Mouse (Mus musculus): ENCODE data around the gene Clybl. TPM values are rescaled to one million over a fixed set of nuclear protein-coding genes. Genes with fewer than 3 reads are reported as not detected.

Gene Clybl
- total RNA-seq, 1 experiment from 2014 or later: 9.1 TPM

DNA sequence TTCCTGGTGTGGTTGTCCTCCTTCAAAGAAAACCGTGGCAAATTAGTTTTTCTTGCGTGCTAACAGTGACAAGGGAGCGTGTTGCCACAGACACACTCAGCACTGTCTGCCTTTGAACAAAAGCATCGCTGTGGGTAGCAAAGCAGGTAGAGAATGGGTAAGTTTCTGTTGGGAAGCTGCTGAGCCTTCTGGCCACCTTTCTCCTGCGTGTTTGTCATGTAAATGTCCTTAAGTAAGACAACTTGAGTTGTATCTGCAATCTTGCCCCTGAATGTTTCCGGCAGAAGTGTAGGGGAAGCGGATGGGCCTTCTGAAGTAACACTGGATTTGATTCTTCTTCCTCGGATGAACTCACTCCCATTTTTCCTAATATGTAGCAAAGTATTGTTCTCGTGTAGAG, 148.6 kb downstream of the Clybl start:
- ATAC-seq (replicated peaks in 1 of 2; ENCODE audit: insufficient read depth in 1 of 2, low FRiP score in 2 of 2, low TSS enrichment in 1 of 2, low read depth in 1 of 2, poor library complexity in 2 of 2, severe bottlenecking in 2 of 2): no peak

DNA sequence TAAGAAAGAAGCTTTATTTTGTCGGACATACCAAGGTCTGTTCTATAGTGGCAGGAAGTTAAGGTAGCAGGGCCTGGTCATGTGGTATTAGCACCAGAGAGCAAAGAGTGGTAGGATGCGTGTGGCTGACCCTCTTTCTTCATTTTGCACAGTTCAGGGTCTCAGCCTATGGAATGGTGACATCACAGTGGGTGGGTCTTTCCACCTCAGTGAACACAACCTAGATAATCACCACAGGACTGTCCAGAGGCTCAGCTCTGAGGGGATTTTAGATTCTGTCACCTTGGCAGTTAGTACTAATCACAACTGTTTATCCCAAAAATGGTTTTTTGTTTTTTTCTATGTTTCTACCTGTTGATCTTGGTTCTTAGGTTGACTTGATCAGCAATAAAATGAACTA, 149.2 kb downstream of the Clybl start:
- ATAC-seq (replicated peaks in 1 of 2; ENCODE audit: insufficient read depth in 1 of 2, low FRiP score in 2 of 2, low TSS enrichment in 1 of 2, low read depth in 1 of 2, poor library complexity in 2 of 2, severe bottlenecking in 2 of 2): no peak

DNA sequence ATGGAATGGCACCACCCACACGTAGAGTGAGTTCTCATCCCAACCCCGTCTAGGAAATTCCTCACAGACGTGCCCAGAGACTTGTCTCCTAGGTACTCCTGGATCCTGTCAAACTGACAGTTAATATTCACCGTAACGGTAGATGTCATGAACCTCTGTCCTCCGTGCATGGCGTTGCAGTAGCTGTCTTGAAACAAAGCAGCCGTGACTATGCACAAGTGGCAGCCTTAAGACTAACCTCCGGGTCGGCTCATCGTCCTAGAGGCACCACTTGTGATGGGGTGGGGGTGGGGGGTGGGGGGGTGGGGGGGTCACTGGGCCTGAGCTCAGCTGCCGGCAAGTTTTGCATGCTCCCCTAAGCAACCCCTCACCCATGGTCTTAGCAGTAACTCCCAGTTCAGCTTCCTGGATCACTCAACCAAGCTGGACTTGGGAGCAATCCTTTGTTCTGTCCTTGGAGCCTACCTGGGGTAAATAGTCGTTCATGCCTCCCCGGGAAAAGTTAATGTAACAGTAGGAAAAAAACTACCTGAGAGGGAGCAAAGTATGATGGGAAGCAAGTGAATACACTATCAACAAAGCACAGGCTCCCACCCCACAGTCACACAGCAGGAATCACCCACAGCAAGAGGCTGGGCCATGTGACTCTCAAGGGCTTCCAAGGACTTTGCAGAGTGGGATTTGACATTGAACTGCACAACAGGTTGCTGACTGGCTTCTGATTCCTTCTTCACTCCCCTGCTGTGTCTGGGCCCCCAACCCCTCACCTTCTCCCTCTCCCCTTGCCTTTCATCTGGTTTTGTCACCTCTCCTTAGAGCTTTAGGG, 150.3 kb downstream of the Clybl start:
- ATAC-seq (replicated peaks in 1 of 2; ENCODE audit: insufficient read depth in 1 of 2, low FRiP score in 2 of 2, low TSS enrichment in 1 of 2, low read depth in 1 of 2, poor library complexity in 2 of 2, severe bottlenecking in 2 of 2): no peak

DNA sequence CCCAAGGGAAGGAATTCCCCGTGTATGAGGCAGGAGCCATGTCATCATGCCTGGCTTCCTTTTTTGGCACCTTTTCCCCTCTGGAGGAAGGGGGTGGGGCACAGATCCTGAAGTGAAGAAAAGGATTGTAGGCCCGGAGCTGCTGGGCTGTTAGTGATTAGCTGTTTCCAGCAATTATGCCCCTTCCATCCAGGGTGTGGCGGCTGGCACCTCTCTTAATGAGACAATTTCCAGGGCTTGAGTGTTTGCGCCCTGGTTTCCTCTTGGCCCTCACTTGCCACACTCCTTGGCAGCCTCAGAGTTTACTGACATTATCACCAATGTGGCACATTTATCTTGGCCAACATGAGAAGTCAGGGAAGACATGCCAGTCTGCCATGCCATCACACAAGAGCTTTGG, 155.5 kb downstream of the Clybl start:
- ATAC-seq (replicated peaks in 1 of 2; ENCODE audit: insufficient read depth in 1 of 2, low FRiP score in 2 of 2, low TSS enrichment in 1 of 2, low read depth in 1 of 2, poor library complexity in 2 of 2, severe bottlenecking in 2 of 2): no peak

DNA sequence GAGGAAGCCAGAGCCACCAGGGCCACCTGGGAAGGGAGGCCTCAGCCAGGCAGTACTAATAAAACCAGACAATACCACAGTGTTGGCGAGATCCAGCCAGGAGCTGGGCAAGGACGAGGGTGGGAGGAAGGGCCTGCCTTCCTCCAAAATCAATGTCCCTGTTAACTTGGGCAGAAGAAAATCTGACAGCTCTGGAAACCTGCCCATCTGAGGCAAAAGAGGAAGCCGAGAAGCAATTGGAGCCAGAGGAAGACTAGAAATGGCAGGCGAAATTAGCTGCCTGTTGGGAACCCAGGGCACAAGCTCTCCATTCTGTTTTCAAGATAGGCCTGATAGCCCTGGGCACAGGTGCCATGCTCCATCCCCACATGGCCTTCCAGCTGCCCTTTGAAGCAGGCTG, 157.3 kb downstream of the Clybl start:
- ATAC-seq (replicated peaks in 1 of 2; ENCODE audit: insufficient read depth in 1 of 2, low FRiP score in 2 of 2, low TSS enrichment in 1 of 2, low read depth in 1 of 2, poor library complexity in 2 of 2, severe bottlenecking in 2 of 2): no peak

DNA sequence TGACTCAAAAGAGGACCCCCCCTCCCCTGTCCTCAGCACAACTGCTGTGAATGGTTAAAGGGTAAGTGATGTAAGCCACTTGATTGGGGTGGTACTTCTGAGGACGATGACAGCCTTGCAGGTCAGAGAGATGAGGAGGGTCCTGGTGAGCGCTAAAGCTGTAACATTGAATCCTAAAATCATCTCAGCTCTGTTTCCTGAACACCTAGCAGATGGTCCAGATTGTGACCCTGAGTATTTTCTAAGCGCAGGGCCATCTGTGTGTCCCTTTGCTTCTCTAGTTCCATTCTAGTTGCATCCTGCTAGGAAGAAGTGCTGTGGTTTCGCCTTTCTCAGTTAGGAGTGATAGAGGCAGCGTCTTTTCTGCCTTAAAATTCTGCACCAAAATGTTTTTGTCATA, 158.6 kb downstream of the Clybl start:
- ATAC-seq (replicated peaks in 1 of 2; ENCODE audit: insufficient read depth in 1 of 2, low FRiP score in 2 of 2, low TSS enrichment in 1 of 2, low read depth in 1 of 2, poor library complexity in 2 of 2, severe bottlenecking in 2 of 2): no peak

DNA sequence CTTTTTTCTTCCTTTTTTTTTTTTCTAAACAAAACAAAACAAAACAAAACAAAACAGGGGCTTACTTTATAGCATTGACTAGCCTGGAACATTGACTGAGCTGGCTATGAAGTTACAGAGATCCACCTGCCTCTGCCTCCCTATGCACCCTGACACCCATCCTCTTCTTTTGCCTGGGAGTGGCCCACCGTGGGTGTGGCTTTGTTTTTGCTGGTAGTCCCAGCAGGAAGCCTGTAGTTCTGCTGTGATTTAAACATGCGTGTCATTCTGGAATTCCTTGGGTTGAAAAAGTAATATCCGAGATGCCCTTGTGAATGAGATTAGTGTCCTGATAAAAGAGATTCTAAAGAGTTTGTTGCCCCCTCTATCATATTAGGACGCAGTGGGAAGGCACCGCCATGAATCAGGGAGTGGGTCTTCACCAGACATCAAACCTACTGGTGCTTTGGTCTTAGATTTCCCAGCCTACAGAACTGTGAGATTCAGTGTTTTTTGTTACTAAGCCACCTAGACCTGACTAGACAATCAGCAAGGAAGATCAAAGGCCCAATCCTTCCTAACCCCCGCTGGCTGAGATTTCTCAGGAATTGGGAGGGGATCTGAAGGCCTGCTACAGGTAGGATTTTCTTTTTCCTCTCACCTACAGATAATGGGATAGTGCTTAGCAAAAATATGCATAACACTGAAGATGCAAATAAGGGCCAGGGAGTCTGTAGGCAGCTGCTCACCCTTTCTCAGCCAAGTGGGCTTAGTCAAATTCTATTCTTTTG, 160.3 kb downstream of the Clybl start:
- ATAC-seq (replicated peaks in 1 of 2; ENCODE audit: insufficient read depth in 1 of 2, low FRiP score in 2 of 2, low TSS enrichment in 1 of 2, low read depth in 1 of 2, poor library complexity in 2 of 2, severe bottlenecking in 2 of 2): no peak

DNA sequence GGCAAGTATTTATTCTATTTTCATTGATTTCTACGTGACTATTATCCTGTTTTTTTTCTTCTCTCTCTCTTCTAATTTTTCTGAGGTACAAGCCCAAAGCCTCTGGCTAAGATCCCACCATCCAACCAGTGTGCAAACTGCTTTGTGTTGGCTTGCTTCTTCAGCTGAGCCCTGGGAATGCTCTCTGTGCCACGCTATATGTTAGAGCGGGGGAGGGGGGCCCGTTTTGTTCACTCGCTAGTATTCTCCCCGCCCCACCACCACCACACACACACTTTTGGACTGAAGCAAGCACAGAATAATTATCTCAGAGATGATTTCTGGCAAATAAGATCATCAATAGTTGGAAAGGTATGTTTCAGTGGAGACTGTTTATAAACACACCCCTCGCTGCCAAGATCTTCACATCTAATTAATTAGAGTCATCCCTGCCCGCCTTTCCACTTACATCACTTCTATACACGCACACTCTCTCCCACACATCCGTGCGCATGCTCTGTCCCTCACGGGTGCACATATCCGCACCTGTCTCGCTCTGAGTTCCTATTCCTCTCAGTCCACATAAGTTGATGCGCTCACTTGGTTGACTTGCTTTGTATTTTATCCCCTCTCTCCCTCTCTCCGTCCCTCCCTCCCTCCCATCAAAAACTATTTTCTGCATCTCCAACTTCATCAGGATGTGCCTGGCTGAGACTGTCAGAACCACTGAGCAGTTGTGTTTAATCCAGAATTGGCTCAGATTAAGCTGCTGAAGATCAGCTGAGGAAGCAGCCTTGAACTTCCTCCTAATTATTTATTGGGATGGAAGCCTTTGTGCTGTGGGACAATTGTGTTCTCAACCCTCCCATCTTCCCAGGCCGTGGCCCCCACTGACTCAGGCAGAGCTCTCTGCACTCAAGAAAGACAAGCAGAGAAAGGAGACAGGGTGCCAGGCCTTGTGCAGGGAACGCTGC, 163.0 kb downstream of the Clybl start:
- no peak for ATAC-seq (replicated peaks in 1 of 2; ENCODE audit: insufficient read depth in 1 of 2, low FRiP score in 2 of 2, low TSS enrichment in 1 of 2, low read depth in 1 of 2, poor library complexity in 2 of 2, severe bottlenecking in 2 of 2)

DNA sequence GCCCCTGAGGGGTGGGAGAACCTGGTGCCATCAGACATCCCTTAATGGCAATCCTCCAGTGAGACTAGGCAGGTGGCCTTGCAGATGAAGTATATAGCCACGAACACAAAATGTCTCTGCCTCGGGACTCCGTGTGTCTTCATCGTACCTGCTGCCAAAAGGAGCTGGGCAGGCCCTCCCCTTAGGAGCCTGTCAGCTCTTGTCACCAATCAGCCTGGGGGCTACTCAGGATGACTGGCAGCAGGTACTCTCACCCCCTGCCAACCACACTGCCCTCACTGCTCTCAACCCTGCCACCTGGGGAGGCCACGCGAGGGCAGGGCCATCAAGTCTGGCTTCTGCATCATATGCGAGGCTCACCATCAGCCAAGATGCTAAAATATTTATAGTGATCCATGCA, 166.6 kb downstream of the Clybl start:
- ATAC-seq (replicated peaks in 1 of 2; ENCODE audit: insufficient read depth in 1 of 2, low FRiP score in 2 of 2, low TSS enrichment in 1 of 2, low read depth in 1 of 2, poor library complexity in 2 of 2, severe bottlenecking in 2 of 2): no peak

DNA sequence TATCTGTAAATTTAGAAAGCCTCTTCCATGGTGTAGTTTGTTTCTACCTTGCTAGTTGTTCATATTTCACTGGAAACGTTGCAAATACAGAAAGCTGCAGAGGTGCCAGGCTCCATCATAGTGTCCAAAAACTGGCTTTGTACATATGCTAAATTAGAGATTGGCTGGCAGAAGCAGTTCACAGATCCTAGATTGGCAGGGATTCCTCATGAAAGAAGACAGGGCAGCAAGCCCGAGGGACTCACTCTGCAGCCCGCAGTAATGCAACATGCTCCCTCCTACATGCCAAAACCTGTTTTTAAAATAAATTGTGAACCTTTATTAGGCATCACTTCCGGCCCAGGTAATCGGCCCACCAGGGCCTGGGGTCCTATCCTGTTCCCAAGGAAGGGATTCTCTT, 167.8 kb downstream of the Clybl start:
- no peak for ATAC-seq (replicated peaks in 1 of 2; ENCODE audit: insufficient read depth in 1 of 2, low FRiP score in 2 of 2, low TSS enrichment in 1 of 2, low read depth in 1 of 2, poor library complexity in 2 of 2, severe bottlenecking in 2 of 2)

DNA sequence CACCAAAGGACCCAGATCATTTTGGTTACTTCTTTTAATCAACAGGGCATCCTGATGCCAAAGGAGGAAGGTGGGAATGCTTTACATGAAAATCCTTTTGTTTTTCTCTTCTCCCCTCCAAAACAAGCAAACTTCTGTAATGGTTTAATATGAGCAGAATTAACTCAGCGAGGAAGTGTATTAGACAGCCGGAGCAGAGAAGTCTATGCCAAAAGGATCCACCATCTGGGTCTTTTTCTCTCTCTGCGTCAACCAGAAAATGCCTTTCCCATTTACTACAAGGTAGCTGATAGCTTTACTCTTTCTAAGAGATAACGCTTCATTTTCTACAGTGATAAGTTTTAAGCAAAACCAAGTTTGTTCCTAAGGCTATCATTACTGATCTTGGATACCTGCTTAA, 168.3 kb downstream of the Clybl start:
- no peak for ATAC-seq (replicated peaks in 1 of 2; ENCODE audit: insufficient read depth in 1 of 2, low FRiP score in 2 of 2, low TSS enrichment in 1 of 2, low read depth in 1 of 2, poor library complexity in 2 of 2, severe bottlenecking in 2 of 2)

DNA sequence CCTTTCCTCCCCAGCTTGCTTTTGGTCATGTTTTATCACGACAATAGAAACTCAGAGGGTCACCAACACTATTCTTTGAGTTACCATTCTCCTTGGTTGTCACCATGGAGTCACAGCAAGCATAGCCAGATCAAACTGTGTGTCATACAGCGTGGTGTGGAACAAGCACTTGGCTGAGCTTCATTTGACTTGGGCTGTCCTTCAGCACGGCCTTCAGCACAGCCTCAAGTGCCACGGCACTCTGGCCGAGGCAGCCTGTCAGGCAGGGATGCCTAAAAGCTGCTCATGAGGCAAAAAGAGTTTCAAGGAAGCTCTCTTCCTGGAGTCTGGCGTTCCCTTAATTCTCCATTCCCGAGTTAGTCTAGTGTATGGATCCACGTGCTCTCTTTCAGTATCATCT, 169.3 kb downstream of the Clybl start:
- no peak for ATAC-seq (replicated peaks in 1 of 2; ENCODE audit: insufficient read depth in 1 of 2, low FRiP score in 2 of 2, low TSS enrichment in 1 of 2, low read depth in 1 of 2, poor library complexity in 2 of 2, severe bottlenecking in 2 of 2)

DNA sequence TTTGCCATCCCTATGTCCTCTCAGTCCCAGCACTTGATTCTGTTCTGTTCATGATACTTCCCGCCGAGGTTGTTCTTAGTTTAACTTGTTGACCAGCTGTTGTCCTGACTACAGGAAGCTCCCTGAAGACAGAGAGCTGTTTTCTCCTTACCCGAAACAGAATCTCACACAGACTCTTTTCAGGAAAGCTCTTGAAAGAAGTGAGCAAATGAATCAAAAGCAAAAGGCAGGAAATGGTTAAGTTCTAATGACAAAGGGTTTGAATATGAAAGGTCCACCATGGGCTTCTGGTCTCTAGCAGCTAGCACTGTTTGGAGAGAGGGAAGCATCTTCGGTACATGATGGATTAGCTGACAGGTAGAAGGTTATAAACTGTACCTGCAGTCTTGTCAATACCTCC, 175.8 kb downstream of the Clybl start:
- ATAC-seq (replicated peaks in 1 of 2; ENCODE audit: insufficient read depth in 1 of 2, low FRiP score in 2 of 2, low TSS enrichment in 1 of 2, low read depth in 1 of 2, poor library complexity in 2 of 2, severe bottlenecking in 2 of 2): no peak

DNA sequence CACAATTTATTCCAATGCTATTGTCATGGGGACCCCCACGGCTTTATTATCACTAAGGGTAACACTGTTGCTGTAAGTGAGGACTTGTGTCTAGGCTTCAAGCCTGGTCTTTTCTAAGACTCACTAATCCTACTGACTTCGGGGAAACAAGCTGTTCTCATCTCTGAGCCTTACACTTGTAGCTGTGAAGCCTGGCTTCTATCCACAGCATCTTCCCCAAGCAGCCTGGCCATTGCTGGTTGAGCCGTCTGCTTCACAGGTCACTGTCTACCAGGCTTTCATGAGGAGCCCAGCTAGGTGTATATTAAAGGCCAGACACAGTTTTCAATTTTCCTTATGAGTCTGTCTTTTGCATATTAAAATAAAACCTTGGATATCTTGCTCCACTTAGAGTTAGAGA, 177.1 kb downstream of the Clybl start:
- ATAC-seq (replicated peaks in 1 of 2; ENCODE audit: insufficient read depth in 1 of 2, low FRiP score in 2 of 2, low TSS enrichment in 1 of 2, low read depth in 1 of 2, poor library complexity in 2 of 2, severe bottlenecking in 2 of 2): no peak

DNA sequence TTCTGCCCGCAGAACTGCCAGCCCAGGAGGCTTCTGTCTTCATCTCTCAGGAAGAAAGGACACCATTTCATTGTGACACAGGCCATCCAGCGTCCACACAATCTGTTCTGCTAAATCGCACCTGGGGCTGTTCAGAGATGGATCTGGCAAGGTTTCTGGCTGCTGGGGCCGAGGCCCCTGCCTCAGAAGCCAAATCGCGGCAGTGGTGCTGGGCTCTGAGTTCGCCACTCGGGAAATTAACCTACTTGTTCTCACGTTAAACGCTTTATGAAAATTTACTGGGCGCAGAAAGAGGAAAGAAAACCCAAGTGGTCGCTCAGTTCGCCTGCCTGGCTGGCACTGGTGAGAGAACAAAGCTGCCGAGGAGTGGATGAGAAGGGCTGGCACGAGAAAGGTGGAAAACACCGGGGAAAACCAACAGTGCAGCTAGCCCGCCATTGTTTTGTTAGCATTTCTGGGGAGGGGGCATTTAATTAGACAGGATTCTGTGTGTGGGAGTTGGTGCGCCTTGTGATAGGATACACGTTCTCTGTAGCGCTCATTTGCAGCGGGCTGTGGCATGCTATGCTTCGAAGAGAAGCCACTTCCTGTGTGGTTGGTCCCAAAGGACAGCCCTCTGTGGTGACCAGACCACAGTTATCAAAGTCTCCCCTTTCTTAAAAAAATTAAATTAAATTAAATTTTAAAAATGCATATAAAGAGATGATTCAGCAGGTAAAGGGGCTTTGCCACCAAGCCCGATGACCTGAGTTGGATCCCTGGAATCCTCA, 177.8 kb downstream of the Clybl start:
- no peak for ATAC-seq (replicated peaks in 1 of 2; ENCODE audit: insufficient read depth in 1 of 2, low FRiP score in 2 of 2, low TSS enrichment in 1 of 2, low read depth in 1 of 2, poor library complexity in 2 of 2, severe bottlenecking in 2 of 2)

DNA sequence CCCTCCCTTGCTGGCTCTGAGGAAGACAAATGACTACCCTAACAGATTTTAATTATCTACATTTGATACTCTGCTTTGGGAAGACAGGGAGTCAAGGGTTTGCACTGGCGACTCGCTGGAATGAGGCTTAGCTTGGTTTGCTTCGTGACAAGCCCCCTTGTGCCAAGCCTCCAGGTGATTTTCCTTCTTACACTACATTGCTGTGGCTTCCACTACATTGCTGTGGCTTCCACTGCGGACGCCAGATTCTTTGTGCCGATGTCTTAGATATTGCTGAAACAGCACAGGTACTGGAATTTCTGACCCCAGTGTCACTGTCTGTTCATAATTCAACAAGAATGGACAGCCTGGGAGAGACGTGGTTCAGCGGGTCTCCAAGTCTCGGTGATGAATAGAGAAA, 180.3 kb downstream of the Clybl start:
- ATAC-seq (replicated peaks in 1 of 2; ENCODE audit: insufficient read depth in 1 of 2, low FRiP score in 2 of 2, low TSS enrichment in 1 of 2, low read depth in 1 of 2, poor library complexity in 2 of 2, severe bottlenecking in 2 of 2): no peak

DNA sequence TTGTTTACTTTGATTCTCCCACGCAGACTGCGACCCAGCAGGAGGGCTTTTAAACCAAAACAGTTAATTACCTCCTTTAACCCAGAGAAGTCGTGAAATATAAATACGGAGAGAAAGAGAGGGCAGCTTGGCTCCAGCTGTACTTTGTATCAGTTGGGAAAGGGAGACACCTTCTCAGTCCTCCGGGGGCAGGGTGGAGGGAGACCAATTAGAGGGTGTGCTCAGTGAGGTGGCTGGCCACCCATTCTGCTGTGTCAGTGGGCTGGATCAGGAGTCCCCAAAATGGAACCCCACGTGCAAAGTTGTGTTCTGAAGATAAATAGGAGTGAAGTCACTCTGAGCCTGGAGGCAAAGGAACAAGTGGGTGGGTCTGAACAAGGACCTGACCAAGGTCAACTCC, 181.7 kb downstream of the Clybl start:
- no peak for ATAC-seq (replicated peaks in 1 of 2; ENCODE audit: insufficient read depth in 1 of 2, low FRiP score in 2 of 2, low TSS enrichment in 1 of 2, low read depth in 1 of 2, poor library complexity in 2 of 2, severe bottlenecking in 2 of 2)

All from hematopoietic stem cell, adult 5-6 weeks (primary cell).